Mouse (Mus musculus) hindbrain, embryonic 15.5 days (tissue): ENCODE data around the gene D330045A20Rik. TPM values are rescaled to one million over a fixed set of nuclear protein-coding genes. Genes with fewer than 3 reads are reported as not detected.
"Not testable (repeated sequence)": the region's sequence is repeated elsewhere in the genome, so short reads cannot be mapped to it uniquely, and the experiment has no call there.

Experiments
- ATAC-seq: fragments of 200-750 bp; cut with Nextera tagmentation; 2 replicates; pipeline ENCODE4 v1.8.0; 2017; ENCODE audit warnings: low read depth, moderate number of reproducible peaks, moderate TSS enrichment; ENCODE audit not compliant: low FRiP score
- H3K27ac ChIP-seq: fragments of 300-500 bp; sonication (generic); replicated peaks from 2 replicates; pipeline ENCODE4 v1.5.1; 2015; ENCODE audit warnings: mild to moderate bottlenecking, inconsistent platforms
- H3K27me3 ChIP-seq: fragments of 300-500 bp; sonication (generic); 2 replicates; pipeline ENCODE4 v1.6.1; 2015; ENCODE audit warnings: control low read depth, inconsistent platforms
- H3K36me3 ChIP-seq: fragments of 300-500 bp; sonication (generic); 2 replicates; pipeline ENCODE4 v1.6.1; 2015; ENCODE audit warnings: control low read depth, inconsistent platforms
- H3K4me1 ChIP-seq: fragments of 300-500 bp; sonication (generic); replicated peaks from 2 replicates; pipeline ENCODE4 v1.6.1; 2015; ENCODE audit warnings: control low read depth, inconsistent platforms
- H3K4me2 ChIP-seq: fragments of 300-500 bp; sonication (generic); 2 replicates; pipeline ENCODE4 v1.6.1; 2015; ENCODE audit warnings: moderate library complexity, mild to moderate bottlenecking, inconsistent platforms
- H3K4me3 ChIP-seq: fragments of 300-500 bp; sonication (generic); 2 replicates; pipeline ENCODE4 v1.5.1; 2015; ENCODE audit warnings: mild to moderate bottlenecking, inconsistent platforms
- H3K9ac ChIP-seq: fragments of 300-500 bp; sonication (generic); 2 replicates; pipeline ENCODE4 v1.6.1; 2015; ENCODE audit warnings: inconsistent platforms
- H3K9me3 ChIP-seq: fragments of 300-500 bp; sonication (generic); 2 replicates; pipeline ENCODE4 v1.6.1; 2016; ENCODE audit warnings: control low read depth, inconsistent platforms
- WGBS: fragments of 180-500 bp; shearing (Covaris S2); methylation state at CpG from one replicate; pipeline ENCODE4 v1.1.7; 2015; 5-methylcytosine and 5-hydroxymethylcytosine counted together
- polyA plus RNA-seq: library from polyadenylated mRNA; unstranded; fragments of >200 nt; fragmentation: Nextera tagmentation; extraction: Ambion mirVana; gene quantifications from 2 replicates; pipeline ENCODE4 v1.2.1, GENCODE M21; 2015

D330045A20Rik gene
- polyA plus RNA-seq = 1.1 and 1.3 TPM in 2 replicates

GRCm38 (mm10) chrX:139480022-139480894, at the start of gene D330045A20Rik:
Gene D330045A20Rik (plus strand): TSS chrX:139480367.
- peak within 1 kb of the TSS; percentile 39 for H3K4me3 ChIP-seq
- H3K27ac ChIP-seq = no peak within 1 kb of the TSS
- H3K4me1 ChIP-seq = no peaks in the 10 kb centered on the region
- no peaks in the 10 kb centered on the region for H3K9me3 ChIP-seq
- H3K36me3 ChIP-seq = no peaks in the 10 kb centered on the region
- H3K9ac ChIP-seq = no peak within 1 kb of the TSS
- 0 out of 2 replicates have a peak, but pooled peaks cover 2% of the 10 kb centered on the region for H3K27me3 ChIP-seq
- H3K4me2 ChIP-seq = peak within 1 kb of the TSS; percentile 62
- ATAC-seq = peak; percentile 85
- 22% methylated on average over 28 of the region's 28 CpGs for WGBS

GRCm38 (mm10) chrX:139432550-139432949, 47.6 kb upstream of the D330045A20Rik start:
- no peak overlapping the region for H3K4me2 ChIP-seq
- H3K4me3 ChIP-seq = no peak overlapping the region
- WGBS = 80% methylated on average over 2 of the region's 2 CpGs
- H3K9me3 ChIP-seq = no peaks in the 10 kb centered on the region
- H3K27me3 ChIP-seq = no peaks in the 10 kb centered on the region
- H3K9ac ChIP-seq = no peak overlapping the region
- H3K36me3 ChIP-seq = no peaks in the 10 kb centered on the region
- ATAC-seq = no peak
- H3K27ac ChIP-seq = no peak overlapping the region
- no peaks in the 10 kb centered on the region for H3K4me1 ChIP-seq

GRCm38 (mm10) chrX:139435202-139435601, 45.0 kb upstream of the D330045A20Rik start:
- H3K9ac ChIP-seq = no peak overlapping the region
- ATAC-seq = no peak
- WGBS = 78% methylated on average over 2 of the region's 2 CpGs

GRCm38 (mm10) chrX:139441057-139441456, 39.1 kb upstream of the D330045A20Rik start:
- not testable (repeated sequence) for H3K9me3 ChIP-seq, H3K27ac ChIP-seq, H3K36me3 ChIP-seq, H3K4me2 ChIP-seq, H3K4me1 ChIP-seq, H3K9ac ChIP-seq, ATAC-seq, H3K27me3 ChIP-seq, H3K4me3 ChIP-seq
- 94% methylated on average over 22 of the region's 22 CpGs for WGBS

More at GRCm38 (mm10) chrX:139435202-139435601, 45.0 kb upstream of the D330045A20Rik start:
- H3K36me3 ChIP-seq = no peaks in the 10 kb centered on the region
- H3K27me3 ChIP-seq = no peaks in the 10 kb centered on the region
- H3K4me1 ChIP-seq = no peaks in the 10 kb centered on the region
- no peak overlapping the region for H3K4me3 ChIP-seq
- H3K9me3 ChIP-seq = no peaks in the 10 kb centered on the region
- no peak overlapping the region for H3K4me2 ChIP-seq
- no peak overlapping the region for H3K27ac ChIP-seq

- no peak overlapping the region for H3K4me2 ChIP-seq
- H3K4me1 ChIP-seq = no peaks in the 10 kb centered on the region
- H3K27me3 ChIP-seq = no peaks in the 10 kb centered on the region
- 80% methylated on average over 2 of the region's 2 CpGs for WGBS
- H3K36me3 ChIP-seq = no peaks in the 10 kb centered on the region
- no peak overlapping the region for H3K4me3 ChIP-seq
- no peaks in the 10 kb centered on the region for H3K9me3 ChIP-seq
- no peak for ATAC-seq
- no peak overlapping the region for H3K27ac ChIP-seq
- no peak overlapping the region for H3K9ac ChIP-seq
Observed at GRCm38 (mm10) chrX:139456812-139457211, 23.4 kb upstream of the D330045A20Rik start.

- Histone ChIP-seq H3K4me1 (no peaks in the 10 kb centered on the region), H3K27ac (no peak overlapping the region), H3K36me3 (no peaks in the 10 kb centered on the region), H3K4me3 (no peak overlapping the region), H3K4me2 (no peak overlapping the region), H3K27me3 (no peaks in the 10 kb centered on the region), H3K9ac (no peak overlapping the region), H3K9me3 (no peaks in the 10 kb centered on the region)
- 74% methylated on average over 7 of the region's 7 CpGs for WGBS
- no peak for ATAC-seq
Observed at GRCm38 (mm10) chrX:139482083-139482482, 1.9 kb downstream of the D330045A20Rik start.

- Histone ChIP-seq H3K9me3 (no peaks in the 10 kb centered on the region), H3K4me3 (no peak overlapping the region), H3K27me3 (no peaks in the 10 kb centered on the region), H3K36me3 (no peaks in the 10 kb centered on the region), H3K27ac (no peak overlapping the region), H3K9ac (no peak overlapping the region), H3K4me2 (no peak overlapping the region), H3K4me1 (no peaks in the 10 kb centered on the region)
- no peak for ATAC-seq
- 87% methylated on average over 1 of the region's 1 CpGs for WGBS
Observed at GRCm38 (mm10) chrX:139484974-139485373, 4.8 kb downstream of the D330045A20Rik start.

GRCm38 (mm10) chrX:139516156-139516555, 36.0 kb downstream of the D330045A20Rik start:
- H3K27me3 ChIP-seq = no peaks in the 10 kb centered on the region
- H3K27ac ChIP-seq = no peak overlapping the region
- H3K4me3 ChIP-seq = no peak overlapping the region
- H3K9ac ChIP-seq = no peak overlapping the region
- no peak for ATAC-seq
- H3K4me1 ChIP-seq = no peaks in the 10 kb centered on the region
- 87% methylated on average over 2 of the region's 2 CpGs for WGBS
- no peak overlapping the region for H3K4me2 ChIP-seq
- H3K36me3 ChIP-seq = no peaks in the 10 kb centered on the region
- no peaks in the 10 kb centered on the region for H3K9me3 ChIP-seq

GRCm38 (mm10) chrX:139519251-139519650, 39.1 kb downstream of the D330045A20Rik start:
- 93% methylated on average over 2 of the region's 2 CpGs for WGBS
- Histone ChIP-seq H3K4me3 (no peak overlapping the region), H3K4me2 (no peak overlapping the region), H3K27ac (no peak overlapping the region), H3K4me1 (no peaks in the 10 kb centered on the region), H3K36me3 (no peaks in the 10 kb centered on the region), H3K9ac (no peak overlapping the region), H3K9me3 (no peaks in the 10 kb centered on the region), H3K27me3 (no peaks in the 10 kb centered on the region)
- no peak for ATAC-seq

GRCm38 (mm10) chrX:139524303-139525091, 44.3 kb downstream of the D330045A20Rik start:
- no peak overlapping the region for H3K9ac ChIP-seq
- H3K27ac ChIP-seq = no peak overlapping the region
- H3K4me3 ChIP-seq = no peak overlapping the region
- no peaks in the 10 kb centered on the region for H3K9me3 ChIP-seq
- H3K4me2 ChIP-seq = no peak overlapping the region
- ATAC-seq = no peak
- H3K36me3 ChIP-seq = no peaks in the 10 kb centered on the region
- H3K4me1 ChIP-seq = no peaks in the 10 kb centered on the region
- 76% methylated on average over 5 of the region's 5 CpGs for WGBS
- no peaks in the 10 kb centered on the region for H3K27me3 ChIP-seq

GRCm38 (mm10) chrX:139525724-139526123, 45.6 kb downstream of the D330045A20Rik start:
- 88% methylated on average over 2 of the region's 2 CpGs for WGBS
- Histone ChIP-seq H3K36me3 (no peaks in the 10 kb centered on the region), H3K9me3 (no peaks in the 10 kb centered on the region), H3K4me3 (no peak overlapping the region), H3K4me1 (no peaks in the 10 kb centered on the region), H3K9ac (no peak overlapping the region), H3K27me3 (no peaks in the 10 kb centered on the region), H3K4me2 (no peak overlapping the region), H3K27ac (no peak overlapping the region)
- ATAC-seq = no peak

- no peak overlapping the region for H3K4me2 ChIP-seq
- no peaks in the 10 kb centered on the region for H3K4me1 ChIP-seq
- no peaks in the 10 kb centered on the region for H3K9me3 ChIP-seq
- no peaks in the 10 kb centered on the region for H3K27me3 ChIP-seq
- H3K36me3 ChIP-seq = no peaks in the 10 kb centered on the region
- no peak for ATAC-seq
- H3K9ac ChIP-seq = no peak overlapping the region
- 89% methylated on average over 4 of the region's 4 CpGs for WGBS
- H3K27ac ChIP-seq = no peak overlapping the region
- no peak overlapping the region for H3K4me3 ChIP-seq
Observed at GRCm38 (mm10) chrX:139526984-139527383, 46.8 kb downstream of the D330045A20Rik start.
